Comparison of ENCODE assay signal across 11 mouse cellular contexts in genomic region chr7:64984468-64985120, GRCm38 (mm10).
A peak's percentile ranks its signal among the peaks of the same experiment; 100 is the strongest.
DNase-seq lines count a peak whose midpoint lies in the region; ATAC-seq and TF ChIP-seq lines count a peak whose summit lies in the region.
"Had no signal": no experiment of that assay in that cellular context is flagged by ENCODE, and none has a peak within 500 bp of the region (broad histone marks: within the 10 kb centered on the region; RNA-seq: fewer than 3 reads in every experiment).

No protein-coding gene starts in this region.

- 74% methylated on average over 22 of the region's 22 CpGs for WGBS in liver, postnatal 0 days (ENCODE audit: insufficient replicate concordance)

- no peaks in the 10 kb centered on the region for H3K4me1 ChIP-seq in liver, postnatal 0 days (ENCODE audit: insufficient read depth)
- H3K4me1 ChIP-seq: heart, embryonic 10.5 days had no signal

- no peak overlapping the region for H3K4me3 ChIP-seq in left cerebral cortex, adult 2 months
- no peak overlapping the region for H3K4me3 ChIP-seq in liver, postnatal 0 days (ENCODE audit: low read depth, low read length)
- H3K4me3 ChIP-seq: heart, embryonic 10.5 days had no signal

- H3K27me3 ChIP-seq in liver, postnatal 0 days (ENCODE audit: insufficient read depth, low read length), result no peaks in the 10 kb centered on the region

- no peaks in the 10 kb centered on the region for H3K9me3 ChIP-seq in liver, postnatal 0 days (ENCODE audit: low read length)
- H3K9me3 ChIP-seq: heart, embryonic 10.5 days had no signal

- H3K9ac ChIP-seq in liver, postnatal 0 days (replicated peaks), result no peak overlapping the region

- DNase-seq in ZHBTc4 (ENCODE audit: low read depth, low spot score) (peak; percentile 7), MN1 (ENCODE audit: low spot score) (no peak)
- peak; percentile 15 to 24 for DNase-seq in frontal cortex, postnatal 10 days (ENCODE audit: low spot score in 2 of 2)
- peak; percentile 19 to 22 for DNase-seq in left cerebral cortex, adult 2 months (ENCODE audit: extremely low spot score in 1 of 2, low spot score in 2 of 2)
- no peak for DNase-seq in ovary, postnatal 10 days (ENCODE audit: low spot score)
- no peak for DNase-seq in liver, postnatal 0 days
- DNase-seq in testis, postnatal 14 days (ENCODE audit: low spot score), result no peak
- DNase-seq: lung, adult 2 months had no signal

- no peak for TF ChIP-seq EP300 in liver, postnatal 0 days (IDR thresholded peaks at IDR 0.05; ENCODE audit: low read depth)

- intact Hi-C loops in left cerebral cortex, adult 2 months (cut with DNase I), result no loop called here

- H3K4me2 ChIP-seq in liver, postnatal 0 days (ENCODE audit: low read depth, low read length), result no peak overlapping the region

- TF ChIP-seq CTCF in left cerebral cortex, adult 2 months (IDR thresholded peaks at IDR 0.05), result no peak
- no peak for TF ChIP-seq CTCF in liver, postnatal 0 days (IDR thresholded peaks at IDR 0.05; ENCODE audit: low read depth)

- H3K36me3 ChIP-seq in liver, postnatal 0 days (replicated peaks; ENCODE audit: insufficient read depth, low read length), result no peaks in the 10 kb centered on the region
- H3K36me3 ChIP-seq: G1E; heart, embryonic 10.5 days had no signal

- H3K27ac ChIP-seq in left cerebral cortex, adult 2 months, result peak overlapping the region; percentile 51; the same call in 1 of the 2 replicates
- H3K27ac ChIP-seq in liver, postnatal 0 days (ENCODE audit: low read depth), result no peak overlapping the region
- H3K27ac ChIP-seq: heart, embryonic 10.5 days had no signal

- 0 out of 2 replicates have a peak, but pooled peaks have one; percentile 40 for ATAC-seq in cerebellum, adult (ENCODE audit: insufficient number of reproducible peaks, low FRiP score, low TSS enrichment)
- no peak for ATAC-seq in liver, postnatal 0 days

Comparison
In these comparisons a context has a peak if more than half of its experiments do, and no peak if none do; other contexts are left out.
1. DNase-seq: peak in ZHBTc4 (single experiment), frontal cortex, postnatal 10 days (2 of 2) and left cerebral cortex, adult 2 months (2 of 2); none in ovary, postnatal 10 days (single experiment), MN1 (single experiment), liver, postnatal 0 days (single experiment) and testis, postnatal 14 days (single experiment).